Mouse (Mus musculus): ENCODE data around the gene H2al2a. TPM values are rescaled to one million over a fixed set of nuclear protein-coding genes. Genes with fewer than 3 reads are reported as not detected.

H2al2a gene
- polyA plus RNA-seq, 1 experiment from 2014 or later = not detected

- no peak overlapping the region for H3K4me2 ChIP-seq (ENCODE audit: low read length)
- no peak for ATAC-seq
- H3K9me3 ChIP-seq (ENCODE audit: control insufficient read depth, low read length) = no peaks in the 10 kb centered on the region
- no peaks in the 10 kb centered on the region for H3K36me3 ChIP-seq (ENCODE audit: control insufficient read depth, insufficient read depth, low read length)
- H3K9ac ChIP-seq (ENCODE audit: low read depth, low read length) = no peak overlapping the region
- 97% methylated on average over 6 of the region's 6 CpGs for WGBS
- H3K4me1 ChIP-seq (ENCODE audit: control insufficient read depth, insufficient read depth, low read depth, low read length) = no peaks in the 10 kb centered on the region
- no peaks in the 10 kb centered on the region for H3K27me3 ChIP-seq (replicated peaks; ENCODE audit: control insufficient read depth, insufficient read depth, low read length)
- H3K27ac ChIP-seq (ENCODE audit: low read depth, low read length) = no peak overlapping the region
- no peak overlapping the region for H3K4me3 ChIP-seq (ENCODE audit: low read length)
Observed at GRCm38 (mm10) chr2:18017321-18017720, 20.6 kb upstream of the H2al2a start.

- Histone ChIP-seq H3K4me3 (ENCODE audit: low read length) (no peak overlapping the region), H3K4me1 (ENCODE audit: control insufficient read depth, insufficient read depth, low read depth, low read length) (no peaks in the 10 kb centered on the region), H3K36me3 (ENCODE audit: control insufficient read depth, insufficient read depth, low read length) (no peaks in the 10 kb centered on the region), H3K9me3 (ENCODE audit: control insufficient read depth, low read length) (no peaks in the 10 kb centered on the region), H3K27ac (ENCODE audit: low read depth, low read length) (no peak overlapping the region), H3K4me2 (ENCODE audit: low read length) (no peak overlapping the region), H3K27me3 (replicated peaks; ENCODE audit: control insufficient read depth, insufficient read depth, low read length) (no peaks in the 10 kb centered on the region), H3K9ac (ENCODE audit: low read depth, low read length) (no peak overlapping the region)
- no peak for ATAC-seq
- WGBS = 94% methylated on average over 1 of the region's 1 CpGs
Observed at GRCm38 (mm10) chr2:18016639-18017038, 19.9 kb upstream of the H2al2a start.

GRCm38 (mm10) chr2:18015581-18015980 is 18.8 kb upstream of the H2al2a start:
- no peak for ATAC-seq
- Histone ChIP-seq H3K4me1 (ENCODE audit: control insufficient read depth, insufficient read depth, low read depth, low read length) (no peaks in the 10 kb centered on the region), H3K36me3 (ENCODE audit: control insufficient read depth, insufficient read depth, low read length) (no peaks in the 10 kb centered on the region), H3K4me3 (ENCODE audit: low read length) (no peak overlapping the region), H3K4me2 (ENCODE audit: low read length) (no peak overlapping the region), H3K27me3 (replicated peaks; ENCODE audit: control insufficient read depth, insufficient read depth, low read length) (no peaks in the 10 kb centered on the region), H3K9me3 (ENCODE audit: control insufficient read depth, low read length) (no peaks in the 10 kb centered on the region), H3K9ac (ENCODE audit: low read depth, low read length) (no peak overlapping the region), H3K27ac (ENCODE audit: low read depth, low read length) (no peak overlapping the region)
- WGBS = 55% methylated on average over 3 of the region's 3 CpGs

GRCm38 (mm10) chr2:18012866-18013265 is 16.1 kb upstream of the H2al2a start:
- H3K27ac ChIP-seq (ENCODE audit: low read depth, low read length) = no peak overlapping the region
- H3K4me2 ChIP-seq (ENCODE audit: low read length) = no peak overlapping the region
- no peak overlapping the region for H3K9ac ChIP-seq (ENCODE audit: low read depth, low read length)
- H3K27me3 ChIP-seq (replicated peaks; ENCODE audit: control insufficient read depth, insufficient read depth, low read length) = no peaks in the 10 kb centered on the region
- H3K36me3 ChIP-seq (ENCODE audit: control insufficient read depth, insufficient read depth, low read length) = no peaks in the 10 kb centered on the region
- H3K4me3 ChIP-seq (ENCODE audit: low read length) = no peak overlapping the region
- ATAC-seq = no peak
- H3K4me1 ChIP-seq (ENCODE audit: control insufficient read depth, insufficient read depth, low read depth, low read length) = no peaks in the 10 kb centered on the region
- no peaks in the 10 kb centered on the region for H3K9me3 ChIP-seq (ENCODE audit: control insufficient read depth, low read length)
- 95% methylated on average over 3 of the region's 3 CpGs for WGBS

GRCm38 (mm10) chr2:18011226-18011625 is 14.5 kb upstream of the H2al2a start:
- Histone ChIP-seq H3K9ac (ENCODE audit: low read depth, low read length) (no peak overlapping the region), H3K9me3 (ENCODE audit: control insufficient read depth, low read length) (no peaks in the 10 kb centered on the region), H3K4me3 (ENCODE audit: low read length) (no peak overlapping the region), H3K36me3 (ENCODE audit: control insufficient read depth, insufficient read depth, low read length) (no peaks in the 10 kb centered on the region), H3K4me1 (ENCODE audit: control insufficient read depth, insufficient read depth, low read depth, low read length) (no peaks in the 10 kb centered on the region), H3K27me3 (replicated peaks; ENCODE audit: control insufficient read depth, insufficient read depth, low read length) (no peaks in the 10 kb centered on the region), H3K27ac (ENCODE audit: low read depth, low read length) (no peak overlapping the region), H3K4me2 (ENCODE audit: low read length) (no peak overlapping the region)
- 85% methylated on average over 6 of the region's 6 CpGs for WGBS
- no peak for ATAC-seq

GRCm38 (mm10) chr2:18005137-18005536 is 8.4 kb upstream of the H2al2a start:
- 29% methylated on average over 8 of the region's 8 CpGs for WGBS
- no peak overlapping the region for H3K4me3 ChIP-seq (ENCODE audit: low read length)

GRCm38 (mm10) chr2:18004286-18004685 is 7.5 kb upstream of the H2al2a start:
- Histone ChIP-seq H3K9me3 (ENCODE audit: control insufficient read depth, low read length) (no peaks in the 10 kb centered on the region; the same call in 1 of the 2 replicates), H3K36me3 (ENCODE audit: control insufficient read depth, insufficient read depth, low read length) (no peaks in the 10 kb centered on the region), H3K4me1 (ENCODE audit: control insufficient read depth, insufficient read depth, low read depth, low read length) (no peaks in the 10 kb centered on the region), H3K9ac (ENCODE audit: low read depth, low read length) (no peak overlapping the region), H3K27me3 (replicated peaks; ENCODE audit: control insufficient read depth, insufficient read depth, low read length) (no peaks in the 10 kb centered on the region), H3K4me3 (ENCODE audit: low read length) (no peak overlapping the region), H3K4me2 (ENCODE audit: low read length) (no peak overlapping the region), H3K27ac (ENCODE audit: low read depth, low read length) (no peak overlapping the region)
- ATAC-seq = no peak
- WGBS = 86% methylated on average over 4 of the region's 4 CpGs

More at GRCm38 (mm10) chr2:18005137-18005536, 8.4 kb upstream of the H2al2a start:
- no peak for ATAC-seq
- Histone ChIP-seq H3K4me1 (ENCODE audit: control insufficient read depth, insufficient read depth, low read depth, low read length) (no peaks in the 10 kb centered on the region), H3K9ac (ENCODE audit: low read depth, low read length) (no peak overlapping the region), H3K4me2 (ENCODE audit: low read length) (no peak overlapping the region), H3K27ac (ENCODE audit: low read depth, low read length) (no peak overlapping the region), H3K36me3 (ENCODE audit: control insufficient read depth, insufficient read depth, low read length) (no peaks in the 10 kb centered on the region), H3K27me3 (replicated peaks; ENCODE audit: control insufficient read depth, insufficient read depth, low read length) (no peaks in the 10 kb centered on the region), H3K9me3 (ENCODE audit: control insufficient read depth, low read length) (no peaks in the 10 kb centered on the region; the same call in 1 of the 2 replicates)

GRCm38 (mm10) chr2:18002306-18002705 is 5.5 kb upstream of the H2al2a start:
- Histone ChIP-seq H3K27ac (ENCODE audit: low read depth, low read length) (no peak overlapping the region), H3K4me3 (ENCODE audit: low read length) (no peak overlapping the region), H3K4me1 (ENCODE audit: control insufficient read depth, insufficient read depth, low read depth, low read length) (no peaks in the 10 kb centered on the region), H3K9me3 (ENCODE audit: control insufficient read depth, low read length) (no peaks in the 10 kb centered on the region; the same call in 1 of the 2 replicates), H3K9ac (ENCODE audit: low read depth, low read length) (no peak overlapping the region), H3K27me3 (replicated peaks; ENCODE audit: control insufficient read depth, insufficient read depth, low read length) (no peaks in the 10 kb centered on the region), H3K36me3 (ENCODE audit: control insufficient read depth, insufficient read depth, low read length) (no peaks in the 10 kb centered on the region), H3K4me2 (ENCODE audit: low read length) (no peak overlapping the region)
- ATAC-seq = no peak
- 97% methylated on average over 3 of the region's 3 CpGs for WGBS

- H3K27ac ChIP-seq (ENCODE audit: low read depth, low read length) = no peak overlapping the region
- no peaks in the 10 kb centered on the region for H3K36me3 ChIP-seq (ENCODE audit: control insufficient read depth, insufficient read depth, low read length)
- no peaks in the 10 kb centered on the region for H3K4me1 ChIP-seq (ENCODE audit: control insufficient read depth, insufficient read depth, low read depth, low read length)
- H3K4me3 ChIP-seq (ENCODE audit: low read length) = no peak overlapping the region
- no peak overlapping the region for H3K9ac ChIP-seq (ENCODE audit: low read depth, low read length)
- no peak for ATAC-seq
- H3K4me2 ChIP-seq (ENCODE audit: low read length) = no peak overlapping the region
- no peaks in the 10 kb centered on the region for H3K27me3 ChIP-seq (replicated peaks; ENCODE audit: control insufficient read depth, insufficient read depth, low read length)
- no peaks in the 10 kb centered on the region for H3K9me3 ChIP-seq (ENCODE audit: control insufficient read depth, low read length)
Observed at GRCm38 (mm10) chr2:17989562-17989961, 7.2 kb downstream of the H2al2a start.

GRCm38 (mm10) chr2:17989115-17989514 is 7.6 kb downstream of the H2al2a start:
- no peak for ATAC-seq
- Histone ChIP-seq H3K4me1 (ENCODE audit: control insufficient read depth, insufficient read depth, low read depth, low read length) (no peaks in the 10 kb centered on the region), H3K4me2 (ENCODE audit: low read length) (no peak overlapping the region), H3K36me3 (ENCODE audit: control insufficient read depth, insufficient read depth, low read length) (no peaks in the 10 kb centered on the region), H3K27ac (ENCODE audit: low read depth, low read length) (no peak overlapping the region), H3K9ac (ENCODE audit: low read depth, low read length) (no peak overlapping the region), H3K9me3 (ENCODE audit: control insufficient read depth, low read length) (no peaks in the 10 kb centered on the region), H3K4me3 (ENCODE audit: low read length) (no peak overlapping the region), H3K27me3 (replicated peaks; ENCODE audit: control insufficient read depth, insufficient read depth, low read length) (no peaks in the 10 kb centered on the region)
- 45% methylated on average over 3 of the region's 3 CpGs for WGBS
